Mouse (Mus musculus): ENCODE data around the gene Mrps27.

Gene Mrps27

GRCm38 (mm10) chr13:99351596-99351995, 7.0 kb downstream of the Mrps27 start:
- DNase-seq (ENCODE audit: low spot score), result no peak

- DNase-seq (ENCODE audit: low spot score), result peak; percentile 96
Measured at GRCm38 (mm10) chr13:99352758-99353489, 8.3 kb downstream of the Mrps27 start.

- no peak for DNase-seq (ENCODE audit: low spot score)
Measured at GRCm38 (mm10) chr13:99353490-99353851, 8.9 kb downstream of the Mrps27 start.

- no peak for DNase-seq (ENCODE audit: low spot score)
Measured at GRCm38 (mm10) chr13:99355072-99355471, 10.5 kb downstream of the Mrps27 start.

GRCm38 (mm10) chr13:99355861-99356260, 11.3 kb downstream of the Mrps27 start:
- no peak for DNase-seq (ENCODE audit: low spot score)

GRCm38 (mm10) chr13:99356428-99357265, 12.1 kb downstream of the Mrps27 start:
- DNase-seq (ENCODE audit: low spot score), result no peak

- DNase-seq (ENCODE audit: low spot score), result no peak
Measured at GRCm38 (mm10) chr13:99358921-99359320, 14.3 kb downstream of the Mrps27 start.

GRCm38 (mm10) chr13:99363866-99364265, 19.3 kb downstream of the Mrps27 start:
- no peak for DNase-seq (ENCODE audit: low spot score)

- no peak for DNase-seq (ENCODE audit: low spot score)
Measured at GRCm38 (mm10) chr13:99366422-99367175, 22.0 kb downstream of the Mrps27 start.

GRCm38 (mm10) chr13:99367554-99368174, 23.1 kb downstream of the Mrps27 start:
- no peak for DNase-seq (ENCODE audit: low spot score)

- DNase-seq (ENCODE audit: low spot score), result no peak
Measured at GRCm38 (mm10) chr13:99369103-99369502, 24.5 kb downstream of the Mrps27 start.

GRCm38 (mm10) chr13:99371285-99371684, 26.7 kb downstream of the Mrps27 start:
- DNase-seq (ENCODE audit: low spot score), result no peak

GRCm38 (mm10) chr13:99373684-99374083, 29.1 kb downstream of the Mrps27 start:
- no peak for DNase-seq (ENCODE audit: low spot score)

- no peak for DNase-seq (ENCODE audit: low spot score)
Measured at GRCm38 (mm10) chr13:99374191-99374590, 29.6 kb downstream of the Mrps27 start.

- DNase-seq (ENCODE audit: low spot score), result peak; percentile 52
Measured at GRCm38 (mm10) chr13:99375550-99375949, 31.0 kb downstream of the Mrps27 start.

- no peak for DNase-seq (ENCODE audit: low spot score)
Measured at GRCm38 (mm10) chr13:99377055-99377454, 32.5 kb downstream of the Mrps27 start.

GRCm38 (mm10) chr13:99378223-99378622, 33.6 kb downstream of the Mrps27 start:
- no peak for DNase-seq (ENCODE audit: low spot score)

- no peak for DNase-seq (ENCODE audit: low spot score)
Measured at GRCm38 (mm10) chr13:99382373-99382772, 37.8 kb downstream of the Mrps27 start.

GRCm38 (mm10) chr13:99384555-99385203, 40.1 kb downstream of the Mrps27 start:
- no peak for DNase-seq (ENCODE audit: low spot score)

GRCm38 (mm10) chr13:99385911-99386310, 41.3 kb downstream of the Mrps27 start:
- DNase-seq (ENCODE audit: low spot score), result no peak

- DNase-seq (ENCODE audit: low spot score), result no peak
Measured at GRCm38 (mm10) chr13:99386341-99386740, 41.8 kb downstream of the Mrps27 start.
